Mouse (Mus musculus) T-helper 17 cell (primary cell): ENCODE data around the gene Ptchd4.

Experiments used
- in situ Hi-C, 2 experiments: fragments of 300-600 bp; cut with MboI, MseI; formaldehyde crosslinking; loops; 1 replicate in 1 of 2; 2 replicates in 1 of 2; pipeline ENCODE4 v1.15.1; 2025; ENCODE audit warnings: high pct_unique_total_duplicates in 2 of 2

Gene Ptchd4

GRCm38 (mm10) chr17:42418449-42418848 lies 102.7 kb downstream of the Ptchd4 start:
- in situ Hi-C loops = no loop called here

- in situ Hi-C loops = no loop called here
Measured at GRCm38 (mm10) chr17:42427961-42428360, 112.2 kb downstream of the Ptchd4 start.

- in situ Hi-C loops = no loop called here
Measured at GRCm38 (mm10) chr17:42430380-42430779, 114.6 kb downstream of the Ptchd4 start.

GRCm38 (mm10) chr17:42452235-42452634 lies 136.5 kb downstream of the Ptchd4 start:
- in situ Hi-C loops = no loop called here

- in situ Hi-C loops = no loop called here
Measured at GRCm38 (mm10) chr17:42456441-42456840, 140.7 kb downstream of the Ptchd4 start.

- in situ Hi-C loops = no loop called here
Measured at GRCm38 (mm10) chr17:42462726-42463125, 147.0 kb downstream of the Ptchd4 start.

GRCm38 (mm10) chr17:42480173-42480991 lies 164.6 kb downstream of the Ptchd4 start:
- in situ Hi-C loops = no loop called here

GRCm38 (mm10) chr17:42509356-42510262 lies 193.9 kb downstream of the Ptchd4 start:
- in situ Hi-C loops = no loop called here

- in situ Hi-C loops = no loop called here
Measured at GRCm38 (mm10) chr17:42530147-42530546, 214.4 kb downstream of the Ptchd4 start.

- in situ Hi-C loops = no loop called here
Measured at GRCm38 (mm10) chr17:42549578-42549977, 233.8 kb downstream of the Ptchd4 start.
